Mouse (Mus musculus) thymus, postnatal 36 days (tissue): ENCODE measurements at regions not wholly inside any gene's neighbourhood (a gene's known extent, or its start where the extent isn't known, plus 50 kb on each side); places are given as distances from the start of the nearest gene placed in this dataset.

Experiments used
- DNase-seq, 2 experiments: peaks; one replicate each; pipeline ENCODE4 v3.0.0; 2022; ENCODE audit warnings: mixed read lengths in 2 of 2

DNA sequence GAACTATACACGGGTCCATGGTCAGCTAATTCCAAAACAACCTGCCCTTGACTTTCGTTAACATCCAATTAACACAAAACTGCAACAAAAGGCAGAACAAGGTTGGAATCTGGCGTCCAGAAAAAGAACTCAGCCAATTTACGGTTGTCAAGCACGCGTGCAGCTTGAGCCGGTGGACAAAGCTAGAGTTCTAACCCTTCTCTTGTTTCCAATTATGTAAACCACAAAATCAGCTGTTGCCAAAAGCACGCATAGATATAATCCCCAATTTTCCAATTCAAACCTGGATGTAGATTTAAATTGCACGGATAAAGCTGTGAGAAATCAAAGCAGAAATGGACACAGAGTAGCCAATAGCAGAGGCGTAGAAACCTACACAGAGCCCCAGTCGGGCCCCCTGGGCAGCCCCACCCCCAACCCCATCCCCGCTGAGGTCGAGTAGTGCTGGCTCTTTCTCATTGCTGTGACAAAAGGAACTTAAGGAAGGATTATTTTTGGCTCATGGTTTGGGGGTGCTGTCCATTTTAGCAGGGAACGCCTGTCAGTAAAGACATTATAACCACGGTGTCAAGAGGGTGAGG lies 149.0 kb upstream of the Jarid2 start:
- DNase-seq, result no peak

DNA sequence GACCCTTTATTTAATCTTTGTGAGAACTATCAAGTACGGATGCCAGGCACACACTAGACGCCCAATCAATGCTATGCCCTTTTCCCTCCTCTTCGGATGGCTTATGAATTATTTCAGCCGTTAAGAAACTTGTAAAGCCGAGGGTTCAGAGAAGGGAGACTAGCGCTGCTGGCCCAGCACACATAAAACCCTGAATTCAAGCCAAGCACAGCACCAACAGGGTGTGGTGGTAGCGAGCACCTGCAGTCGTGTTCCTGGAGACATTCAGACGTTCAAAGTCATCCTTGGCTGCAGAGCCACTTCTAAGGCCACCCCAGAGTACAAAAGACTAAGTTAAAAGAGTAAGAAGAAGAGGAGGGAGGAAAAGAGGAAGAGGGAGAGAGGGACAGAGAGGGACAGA lies 148.5 kb upstream of the Jarid2 start:
- peak; percentile 24 to 45 for DNase-seq

DNA sequence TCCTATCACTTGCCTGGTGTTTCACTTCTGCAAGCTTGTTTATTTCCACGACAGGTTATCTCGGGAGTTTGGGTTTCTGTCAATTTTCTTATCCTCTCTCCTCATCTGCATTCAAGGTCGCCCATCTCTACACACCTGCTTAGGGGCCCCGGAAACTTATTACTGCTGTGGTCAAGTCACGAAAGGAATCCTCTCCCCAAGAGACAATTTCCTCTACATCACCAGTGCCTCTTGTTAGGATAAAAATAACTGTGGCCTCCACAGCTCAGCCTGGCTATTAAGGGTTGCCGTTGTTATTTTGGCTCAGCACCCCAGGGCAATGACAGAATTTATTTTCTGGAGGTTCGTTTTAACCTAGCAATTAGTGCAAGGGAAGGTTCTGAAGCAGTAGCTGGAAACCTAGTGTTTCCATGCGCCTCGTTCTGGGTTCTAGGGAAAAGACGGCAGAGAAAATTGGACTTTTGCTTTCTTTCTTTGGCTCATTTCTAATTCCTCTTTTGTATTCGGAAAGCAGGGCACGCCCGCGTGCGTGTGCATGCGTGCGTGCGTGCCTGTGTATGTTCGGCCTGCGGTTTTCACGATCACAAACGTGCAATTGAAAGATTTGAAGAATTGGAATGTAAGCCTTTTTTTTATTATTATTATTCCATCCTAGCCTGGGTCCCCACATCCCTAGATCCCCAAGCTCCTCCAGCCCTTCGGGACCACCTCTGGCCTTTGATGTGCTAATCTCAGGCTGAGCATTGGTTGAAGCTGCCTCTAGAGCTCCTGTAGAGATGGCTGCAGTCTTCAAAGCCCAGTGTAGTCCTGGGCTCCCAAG lies 147.1 kb upstream of the Jarid2 start:
- no peak for DNase-seq

DNA sequence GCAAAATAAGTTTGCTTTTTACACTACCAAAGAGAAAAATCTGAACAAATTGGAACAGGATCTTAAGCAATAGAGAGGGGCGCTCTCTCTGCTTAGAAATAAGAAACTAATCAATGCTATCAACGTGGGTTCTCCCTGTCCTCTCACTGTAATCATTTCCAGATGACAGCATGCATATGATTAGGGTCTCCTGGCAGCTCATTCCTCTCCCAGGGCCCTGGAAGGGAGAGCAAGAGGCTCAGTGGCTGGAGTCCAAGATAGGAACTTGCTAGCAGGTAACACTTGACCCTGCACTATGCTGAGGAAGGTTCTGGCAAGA lies 146.5 kb upstream of the Jarid2 start:
- DNase-seq, result no peak

DNA sequence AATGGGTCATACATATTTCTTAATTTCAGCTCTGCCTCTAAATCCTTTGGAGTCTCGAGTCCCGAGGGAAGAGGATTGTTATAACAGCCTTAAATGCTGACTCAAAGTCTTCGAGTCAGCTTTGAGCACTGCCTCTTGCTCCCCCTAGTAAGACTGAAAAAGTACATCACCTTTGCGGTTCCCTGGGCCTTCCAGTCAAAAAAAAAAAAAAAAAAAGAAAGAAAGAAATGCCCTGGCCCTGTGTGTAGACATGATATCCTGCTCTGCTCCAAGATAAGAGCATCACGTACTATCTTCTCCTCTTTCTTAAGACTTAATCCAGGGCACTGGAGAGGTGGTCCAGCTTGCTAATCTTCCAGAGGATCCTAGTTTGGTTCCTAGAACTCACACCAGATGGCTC lies 145.7 kb upstream of the Jarid2 start:
- no peak for DNase-seq

DNA sequence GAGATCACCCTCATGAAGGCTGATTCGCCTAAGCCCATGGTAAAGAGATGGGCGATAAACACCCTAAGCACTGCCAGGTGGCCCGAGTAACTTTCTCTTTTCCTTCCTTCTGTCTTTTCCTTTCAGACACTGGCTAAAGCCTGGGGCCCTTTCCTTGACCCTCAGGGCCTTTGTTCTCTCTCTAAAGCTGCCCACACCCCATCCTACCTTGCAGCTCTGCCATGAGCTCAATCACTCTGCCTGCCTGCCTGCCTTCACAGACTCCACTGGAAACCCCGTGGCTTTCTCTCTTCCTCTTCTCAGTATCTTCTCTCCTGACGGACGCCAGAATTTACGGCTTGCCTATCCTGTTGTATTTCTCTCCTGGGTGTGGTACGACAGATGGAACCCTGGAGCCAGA lies 145.1 kb upstream of the Jarid2 start:
- no peak for DNase-seq

DNA sequence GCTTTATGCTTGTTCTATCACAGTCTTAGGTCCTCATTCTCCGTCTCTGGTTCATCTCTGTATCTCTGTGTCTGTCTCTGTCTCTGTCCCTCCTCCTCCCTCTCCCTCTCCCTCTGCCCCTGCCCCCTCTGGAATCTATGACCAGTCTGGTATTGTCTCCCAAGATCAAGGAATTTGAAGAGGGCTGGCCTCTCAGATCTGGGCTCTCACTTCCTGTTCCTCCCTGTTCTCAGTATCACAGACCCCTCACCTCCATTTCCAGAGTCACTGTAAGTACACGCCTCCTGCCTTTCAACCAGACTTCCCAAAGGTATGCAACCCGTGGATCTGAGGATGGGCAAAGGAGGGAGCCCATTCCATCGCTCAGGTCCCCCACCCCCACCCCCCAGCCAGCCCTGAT lies 144.7 kb upstream of the Jarid2 start:
- DNase-seq, result no peak

DNA sequence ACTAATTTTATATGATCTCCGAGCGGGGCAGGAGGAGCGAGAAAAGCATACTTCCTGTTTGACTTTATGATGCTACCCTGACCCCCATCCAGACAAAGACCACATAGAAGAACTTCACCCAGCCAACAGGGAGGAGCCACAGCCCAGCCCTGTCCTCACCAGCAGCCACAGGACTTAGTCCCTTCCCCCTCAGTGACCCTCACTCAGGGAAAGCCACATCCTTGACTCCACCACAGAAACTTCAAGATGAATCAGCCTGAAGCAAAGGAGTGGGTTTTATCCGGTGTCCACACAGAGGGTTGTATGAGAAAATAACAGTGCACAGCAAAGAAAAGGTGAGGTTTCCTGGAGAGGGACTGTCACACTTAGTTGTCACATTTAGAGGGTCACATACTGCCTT lies 141.4 kb upstream of the Jarid2 start:
- DNase-seq, result no peak

DNA sequence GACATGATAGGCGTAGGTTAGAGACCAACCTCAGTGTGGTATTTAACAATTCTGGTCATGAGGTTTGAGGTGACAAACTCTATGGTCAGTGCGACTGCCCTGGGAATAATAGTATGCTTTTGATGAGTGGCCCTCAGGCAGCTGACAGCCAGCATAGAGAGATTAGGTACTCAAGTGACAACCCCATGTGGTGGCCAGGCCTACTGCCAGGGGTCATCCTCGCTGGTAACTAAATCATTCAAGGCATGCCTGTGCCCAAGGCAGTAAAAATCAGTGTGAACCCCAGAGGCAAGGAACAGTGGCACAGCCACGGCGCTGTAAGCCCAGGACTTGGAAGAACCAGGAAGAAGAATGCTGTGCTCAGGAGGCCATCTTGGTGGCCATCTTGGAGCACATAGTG lies 134.6 kb upstream of the Jarid2 start:
- DNase-seq, result no peak

DNA sequence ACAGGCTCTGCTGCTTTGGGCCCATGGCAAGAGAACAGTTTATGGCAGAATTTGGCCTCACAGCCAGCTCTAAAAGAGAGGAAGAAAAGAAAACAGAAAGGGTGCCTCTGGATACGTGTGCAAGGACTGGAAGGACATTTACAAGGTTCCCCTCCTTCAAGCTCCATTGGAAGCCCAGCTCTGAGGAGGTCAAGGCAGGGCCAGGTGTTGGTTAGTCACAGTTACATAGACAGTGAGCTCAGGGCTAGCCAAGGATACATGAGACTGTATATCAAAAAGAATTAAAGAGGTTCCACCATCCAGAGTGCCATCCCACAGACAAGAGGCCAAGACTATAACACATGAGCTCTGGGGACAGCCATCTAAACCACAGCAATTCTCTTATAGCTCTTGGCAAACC lies 131.6 kb upstream of the Jarid2 start:
- DNase-seq, result no peak

DNA sequence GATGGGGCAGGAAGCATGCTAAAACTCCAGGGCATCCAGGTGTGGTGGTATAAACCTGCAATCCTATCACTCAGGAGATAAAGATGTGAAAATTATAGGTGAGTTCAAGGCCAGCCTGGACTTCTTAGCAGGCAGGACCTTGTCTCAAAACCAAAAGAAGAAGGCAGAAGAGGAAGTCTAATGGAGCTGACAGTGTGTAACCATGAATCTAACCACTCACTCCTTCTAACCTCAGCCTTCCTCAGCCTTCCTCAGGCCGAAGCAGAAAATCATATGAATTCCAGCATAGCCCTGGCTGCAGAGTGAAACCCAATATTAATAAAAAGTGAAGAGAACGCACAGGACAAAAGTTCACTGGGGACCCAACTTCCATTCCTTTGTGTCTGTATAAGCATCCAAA lies 128.2 kb upstream of the Jarid2 start:
- no peak for DNase-seq

DNA sequence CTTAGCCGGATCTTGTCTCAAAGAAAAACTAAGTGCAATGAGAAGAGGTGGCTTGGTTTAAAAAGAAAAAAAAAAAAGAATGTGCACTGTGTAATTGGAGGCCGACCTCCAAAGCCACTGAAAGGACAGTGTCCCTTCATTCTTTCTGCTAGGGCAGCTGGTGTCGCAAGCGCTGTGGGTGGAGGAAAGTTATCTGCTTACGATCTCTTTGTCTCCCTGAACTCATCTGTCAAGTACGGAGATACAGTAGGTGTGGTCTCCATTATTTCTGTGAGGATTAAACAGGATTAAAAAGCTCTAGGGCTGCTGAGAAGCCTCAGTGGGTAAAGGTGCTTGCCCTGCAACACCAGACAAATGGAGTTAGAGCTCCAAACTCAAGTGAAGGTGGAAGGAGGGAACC lies 126.6 kb upstream of the Jarid2 start:
- DNase-seq, result no peak

DNA sequence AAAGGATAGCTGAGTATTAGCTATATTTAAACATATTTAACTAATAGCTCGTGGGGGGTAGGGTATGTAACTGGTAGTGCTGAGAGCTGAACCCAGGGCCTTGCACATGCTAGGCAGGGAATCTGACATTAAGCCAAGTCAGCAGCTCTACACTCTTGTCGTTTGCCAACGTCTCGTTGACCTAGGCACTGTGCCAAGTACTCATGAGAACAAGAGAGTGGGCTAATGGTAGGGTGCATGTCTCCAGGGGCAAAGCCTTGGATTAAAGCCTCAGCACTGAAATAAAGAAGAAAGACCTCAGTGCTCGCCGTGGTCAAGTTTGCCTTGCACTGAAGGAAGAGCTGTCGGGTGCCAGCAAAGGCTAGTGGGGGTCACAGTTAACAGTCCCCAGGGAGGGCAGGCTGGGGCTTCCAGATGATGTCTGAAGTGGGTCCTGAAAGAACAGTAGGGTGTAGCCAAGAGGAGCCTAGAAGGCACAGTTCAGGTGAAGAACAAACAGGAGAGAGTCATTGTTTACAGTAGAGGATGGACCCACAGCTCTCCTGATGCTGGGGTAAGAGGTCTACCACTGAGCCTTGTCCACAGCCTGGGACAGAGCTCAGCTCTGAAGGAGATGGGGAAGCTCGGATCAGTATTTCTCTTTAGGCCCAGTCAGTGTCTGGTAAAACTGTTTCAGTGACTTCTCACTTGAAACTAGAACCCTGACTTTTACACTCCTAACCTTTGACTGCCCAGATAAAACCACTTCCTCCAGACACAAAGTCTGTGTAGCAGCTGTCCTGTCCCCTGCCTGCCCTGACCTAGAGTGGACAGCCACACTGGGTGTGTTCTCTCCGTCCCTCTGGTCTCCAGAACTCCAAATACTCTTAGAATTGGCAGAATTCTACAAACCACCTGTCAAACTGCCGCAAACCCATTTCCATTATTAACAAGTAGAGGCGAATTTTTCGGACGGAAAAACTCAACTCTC lies 121.7 kb upstream of the Jarid2 start:
- no peak for DNase-seq

DNA sequence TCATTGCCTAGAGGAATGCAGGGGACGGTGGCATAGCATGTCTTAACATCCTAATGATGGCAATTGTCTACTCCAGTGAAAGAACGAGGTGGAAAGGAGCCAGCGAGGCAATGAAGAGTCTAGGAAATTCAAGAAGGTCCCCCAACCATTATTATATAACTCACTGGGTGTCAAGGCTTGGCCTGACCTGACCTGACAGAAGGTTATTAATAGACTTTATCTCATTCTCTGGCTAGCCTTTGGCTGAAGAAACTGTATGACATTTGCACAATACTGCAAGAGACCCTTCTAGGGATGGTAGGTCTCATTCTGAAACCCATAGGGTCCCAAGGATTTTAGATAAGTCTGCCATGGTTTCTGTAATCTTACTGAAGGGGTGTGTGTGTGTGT lies 121.0 kb upstream of the Jarid2 start:
- no peak for DNase-seq

DNA sequence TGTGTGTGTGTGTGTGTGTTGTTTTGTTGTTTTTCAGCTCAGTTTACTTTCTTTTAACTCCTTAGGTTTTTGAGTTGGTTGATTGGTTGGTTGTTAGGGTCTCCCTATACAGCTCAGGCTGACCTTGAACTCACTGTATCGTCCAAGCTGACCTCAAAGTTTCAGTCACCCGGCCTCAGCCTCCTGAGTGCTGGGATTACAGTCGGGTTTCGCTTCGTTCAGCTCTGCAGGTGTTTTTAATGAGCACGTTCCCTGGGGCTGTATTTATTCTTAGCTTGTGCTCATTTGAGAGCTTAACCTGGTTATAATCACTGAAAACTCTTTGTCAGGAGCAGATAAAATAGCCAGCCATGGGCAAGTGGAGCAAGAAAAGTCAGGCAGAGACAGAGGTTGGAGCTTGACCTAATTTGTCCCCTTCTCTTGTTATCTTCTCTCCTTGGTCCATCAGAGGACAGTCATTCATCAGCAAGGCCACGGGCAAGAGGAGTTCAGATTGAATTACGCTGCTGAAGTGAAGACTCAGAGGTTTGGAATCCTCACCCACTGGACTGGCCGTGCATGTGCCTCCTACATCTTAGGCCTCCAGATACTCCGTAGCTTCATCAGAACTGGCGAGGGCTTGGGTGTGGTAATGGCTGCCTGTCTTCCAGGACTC lies 120.5 kb upstream of the Jarid2 start:
- no peak for DNase-seq

DNA sequence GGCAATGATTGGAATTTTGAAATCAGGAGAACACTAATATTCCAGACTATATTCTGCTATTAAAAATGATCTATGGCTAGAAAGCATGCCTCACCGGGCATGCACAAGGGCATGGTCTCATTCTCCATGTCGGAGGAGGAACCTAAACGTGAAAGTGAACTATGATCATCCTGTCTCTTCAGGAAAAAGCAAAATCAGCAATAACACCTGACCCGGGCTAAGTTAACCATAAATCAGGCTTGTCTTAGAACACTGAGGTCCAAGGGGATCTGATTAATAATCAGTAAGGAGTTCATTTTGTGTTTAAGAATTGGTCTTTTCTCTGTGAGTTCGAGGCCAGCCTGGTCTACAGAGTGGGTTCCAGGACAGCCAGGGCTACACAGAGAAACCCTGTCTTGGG lies 119.7 kb upstream of the Jarid2 start:
- no peak for DNase-seq

DNA sequence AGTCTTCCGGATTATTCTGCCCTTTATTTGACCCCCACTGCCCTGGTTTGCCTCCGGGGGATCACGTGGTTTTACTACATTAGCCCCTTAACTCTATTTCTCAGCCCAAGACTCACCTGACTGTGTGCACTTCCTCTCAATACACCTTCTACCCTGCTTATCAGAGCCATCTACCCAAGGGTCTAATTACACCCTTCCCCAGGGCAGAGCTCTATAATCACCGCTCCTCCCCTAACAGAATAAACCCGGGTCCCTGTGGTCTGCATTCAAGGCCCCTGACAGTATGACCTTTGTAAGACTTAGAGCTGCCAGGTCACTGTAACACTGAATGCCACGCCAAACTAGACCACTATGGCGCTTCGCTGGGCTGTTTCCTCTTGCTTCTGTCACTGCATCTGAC lies 113.6 kb upstream of the Jarid2 start:
- no peak for DNase-seq

DNA sequence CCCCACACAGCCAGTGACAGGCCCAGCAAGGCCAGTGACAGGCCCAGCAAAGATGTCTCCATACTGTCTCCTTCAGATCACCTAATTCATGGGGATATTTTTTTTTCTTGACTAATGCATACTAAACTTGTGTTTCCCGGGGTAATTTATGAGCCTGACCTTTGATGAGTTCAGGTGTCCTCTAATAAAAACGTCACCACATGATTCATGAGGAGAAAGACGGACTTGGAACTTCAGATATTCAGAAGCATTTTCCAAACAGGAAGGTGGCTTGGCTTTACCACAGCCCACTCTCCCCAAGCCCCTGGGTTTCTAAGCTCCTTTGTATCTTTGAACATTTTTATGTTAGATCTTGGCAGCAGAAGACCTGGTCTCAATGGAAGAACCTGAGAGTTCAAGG lies 110.9 kb upstream of the Jarid2 start:
- DNase-seq, result no peak

DNA sequence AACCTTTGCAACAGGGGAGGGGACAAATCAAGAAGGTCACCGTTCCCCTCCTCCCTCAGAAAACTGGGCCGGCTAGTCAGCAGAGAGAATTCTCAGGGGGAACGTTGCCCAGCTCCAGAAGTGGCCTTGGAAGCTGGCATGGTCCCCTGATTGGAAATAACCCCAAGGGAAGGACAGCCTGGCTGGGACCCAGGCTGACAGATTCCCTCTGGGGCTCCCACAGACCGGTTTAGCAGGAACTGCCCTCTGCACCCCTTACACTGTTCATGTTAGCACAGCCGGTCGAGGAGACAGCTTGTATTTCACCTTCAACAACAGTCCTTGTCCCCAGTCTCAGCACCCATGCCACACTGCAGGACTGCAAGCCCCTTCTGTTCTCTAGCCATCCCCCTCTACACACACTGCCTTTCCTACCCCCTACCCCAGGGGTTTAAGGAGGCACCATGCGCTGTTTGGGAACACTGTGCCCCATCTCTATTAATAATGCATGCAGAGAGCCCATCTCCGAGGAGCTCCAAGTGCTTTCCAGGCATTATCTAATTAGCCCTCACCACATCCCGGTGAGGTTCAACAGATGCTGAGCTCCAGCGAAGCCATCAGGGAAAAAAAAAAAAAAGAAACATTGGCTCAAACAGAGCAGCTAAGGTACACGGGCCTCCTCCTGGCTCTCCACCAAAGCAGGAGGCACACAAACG lies 106.5 kb upstream of the Jarid2 start:
- no peak for DNase-seq

DNA sequence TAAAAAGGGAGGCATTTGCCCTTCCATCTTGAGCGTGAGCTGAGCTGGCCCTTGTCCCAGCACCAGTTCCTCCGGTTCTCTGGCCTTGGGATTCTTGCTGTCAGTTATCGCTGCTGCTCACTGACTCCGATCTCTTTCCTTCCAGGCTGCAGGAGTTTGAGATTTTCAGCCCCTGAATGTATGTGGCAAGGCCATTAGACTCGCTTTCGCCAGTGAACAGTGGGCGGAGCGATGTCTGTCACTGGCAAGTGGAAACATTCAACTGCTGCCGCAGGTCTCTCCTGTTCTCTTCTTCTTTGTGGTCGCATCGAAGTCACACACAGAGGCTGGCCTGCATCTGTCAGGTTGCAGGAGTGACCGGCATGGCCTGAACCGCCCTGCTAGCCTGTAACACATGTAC lies 104.6 kb upstream of the Jarid2 start:
- peak; percentile 43 to 57 for DNase-seq

DNA sequence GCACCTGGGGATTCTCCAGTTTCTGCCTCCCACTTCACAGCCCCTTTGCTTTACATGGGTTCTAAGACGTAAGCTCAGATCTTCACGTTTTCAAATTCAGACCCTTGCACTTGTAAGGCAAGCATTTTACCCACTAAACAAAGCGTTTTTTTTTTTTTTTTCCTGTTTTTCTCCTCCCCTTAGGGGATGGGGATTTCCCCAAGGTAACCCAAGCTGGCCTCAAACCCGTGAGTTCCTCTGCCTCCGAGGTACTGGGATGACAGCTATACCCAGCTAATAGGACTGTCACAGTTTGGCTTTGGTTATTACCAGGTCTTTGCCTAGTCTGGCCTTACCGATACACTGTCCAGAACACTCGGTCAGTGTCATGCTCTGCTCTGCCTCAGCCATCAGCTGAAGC lies 103.5 kb upstream of the Jarid2 start:
- DNase-seq, result no peak

DNA sequence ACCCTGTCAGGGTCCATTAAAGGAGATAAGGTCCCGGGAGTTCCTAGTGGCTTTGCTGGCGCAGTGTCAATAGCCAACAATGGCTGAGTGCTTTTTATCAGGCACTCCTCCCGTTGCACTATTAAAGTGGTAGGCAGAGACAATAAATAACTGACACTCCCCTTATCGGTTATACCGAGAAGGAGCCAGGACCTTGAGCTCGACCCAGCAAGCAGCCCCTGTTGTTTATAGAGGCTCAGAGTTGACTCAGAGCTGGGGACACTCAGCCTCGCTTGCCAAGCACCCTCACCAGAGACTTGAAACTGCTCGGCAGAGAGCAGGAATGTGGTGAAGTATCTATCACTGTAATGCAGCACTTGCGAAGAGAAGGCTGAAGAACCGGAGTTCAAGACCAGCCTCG lies 102.5 kb upstream of the Jarid2 start:
- DNase-seq, result no peak

DNA sequence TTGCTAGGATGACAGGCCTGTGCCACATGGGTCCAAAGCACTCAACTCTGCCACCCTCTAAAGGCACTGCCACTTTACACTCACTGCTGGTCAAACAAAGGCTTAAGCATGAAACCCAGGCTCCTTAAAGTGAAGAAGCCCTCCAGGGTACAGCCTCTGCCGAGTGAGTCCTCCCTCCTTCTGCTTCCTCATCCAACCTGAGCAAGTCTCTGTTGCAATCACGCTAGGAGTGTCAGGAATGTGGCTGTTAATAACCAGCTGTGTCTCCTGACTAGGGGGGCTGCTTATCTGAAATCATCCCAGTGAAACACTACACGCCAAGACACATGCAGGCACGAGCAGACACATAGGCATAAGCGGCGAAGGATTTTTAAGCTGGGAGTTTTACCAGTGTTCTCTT lies 99.2 kb upstream of the Jarid2 start:
- no peak for DNase-seq
